Mouse (Mus musculus): ENCODE measurements at regions not wholly inside any gene's neighbourhood (a gene's known extent, or its start where the extent isn't known, plus 50 kb on each side); places are given as distances from the start of the nearest gene placed in this dataset.

- WGBS: 89% methylated on average over 19 of the region's 19 CpGs
- DNase-seq (ENCODE audit: low spot score): no peak
- Histone ChIP-seq H3K4me1 (replicated peaks; ENCODE audit: control insufficient read depth, insufficient read depth, low read length) (no peaks in the 10 kb centered on the region), H3K9ac (ENCODE audit: low read depth, low read length) (no peak overlapping the region), H3K36me3 (ENCODE audit: control insufficient read depth, insufficient read depth, low read length) (no peaks in the 10 kb centered on the region), H3K4me2 (replicated peaks; ENCODE audit: low read depth, low read length) (no peak overlapping the region), H3K27me3 (ENCODE audit: control insufficient read depth, insufficient read depth, low read length) (no peaks in the 10 kb centered on the region), H3K27ac (ENCODE audit: low read depth, low read length) (no peak overlapping the region), H3K9me3 (ENCODE audit: control insufficient read depth, low read length) (no peaks in the 10 kb centered on the region), H3K4me3 (ENCODE audit: low read depth, low read length) (no peak overlapping the region)
- no peak for ATAC-seq (ENCODE audit: low FRiP score)
Observed at GRCm38 (mm10) chr16:73835715-73836440, 575.7 kb downstream of the Robo2 start.

DNA sequence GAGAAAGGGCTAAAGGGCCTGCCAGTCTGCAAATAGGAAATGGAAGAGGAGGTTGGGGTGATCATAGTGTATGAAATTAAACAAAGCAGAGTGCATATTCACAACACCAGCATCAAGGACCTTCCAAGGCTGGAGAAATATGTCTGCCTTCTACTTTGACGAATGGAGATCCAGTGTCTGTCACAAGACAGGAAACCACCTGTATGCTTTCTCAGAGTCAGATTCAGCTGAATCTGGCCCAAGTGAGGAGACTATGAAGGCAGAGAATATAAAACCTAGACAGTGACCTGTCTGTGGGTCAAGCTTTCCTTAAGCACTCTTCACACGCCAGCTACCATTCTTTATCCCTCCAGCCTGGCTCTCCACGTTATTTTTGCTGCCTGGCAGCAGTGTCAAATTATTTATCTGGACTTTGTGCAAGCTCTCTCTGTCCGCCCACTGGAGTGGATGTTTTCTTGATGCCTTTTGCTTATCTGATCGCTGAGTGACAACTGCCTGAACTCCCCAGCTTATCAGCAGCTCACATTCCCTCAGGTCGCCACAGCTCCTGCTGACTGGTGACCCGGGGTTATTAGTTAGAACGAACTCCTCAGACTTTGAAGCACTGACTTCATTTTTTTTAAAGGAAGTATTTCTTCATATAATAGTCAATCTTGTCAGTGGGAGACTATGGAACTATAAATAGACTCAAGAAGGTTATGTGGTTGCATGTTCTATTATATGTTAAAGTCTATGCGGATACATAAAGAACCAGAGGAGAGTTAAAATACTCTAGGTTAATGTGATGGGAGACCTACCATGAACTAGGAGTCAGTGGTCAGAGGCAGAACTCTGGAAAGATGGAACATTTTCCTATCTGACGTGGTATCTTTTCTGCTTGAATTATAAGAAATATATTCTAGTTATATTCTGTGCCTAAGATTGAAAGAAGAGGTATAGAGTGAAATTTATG lies 590.0 kb downstream of the Robo2 start:
- ATAC-seq (ENCODE audit: low FRiP score) (no peak), DNase-seq (ENCODE audit: low spot score) (no peak)
- Histone ChIP-seq H3K27ac (ENCODE audit: low read depth, low read length) (no peak overlapping the region), H3K9ac (ENCODE audit: low read depth, low read length) (no peak overlapping the region), H3K4me2 (replicated peaks; ENCODE audit: low read depth, low read length) (no peak overlapping the region), H3K4me1 (replicated peaks; ENCODE audit: control insufficient read depth, insufficient read depth, low read length) (no peaks in the 10 kb centered on the region), H3K4me3 (ENCODE audit: low read depth, low read length) (no peak overlapping the region), H3K27me3 (ENCODE audit: control insufficient read depth, insufficient read depth, low read length) (no peaks in the 10 kb centered on the region), H3K36me3 (ENCODE audit: control insufficient read depth, insufficient read depth, low read length) (no peaks in the 10 kb centered on the region), H3K9me3 (ENCODE audit: control insufficient read depth, low read length) (no peaks in the 10 kb centered on the region)
- WGBS: 67% methylated on average over 10 of the region's 10 CpGs

DNA sequence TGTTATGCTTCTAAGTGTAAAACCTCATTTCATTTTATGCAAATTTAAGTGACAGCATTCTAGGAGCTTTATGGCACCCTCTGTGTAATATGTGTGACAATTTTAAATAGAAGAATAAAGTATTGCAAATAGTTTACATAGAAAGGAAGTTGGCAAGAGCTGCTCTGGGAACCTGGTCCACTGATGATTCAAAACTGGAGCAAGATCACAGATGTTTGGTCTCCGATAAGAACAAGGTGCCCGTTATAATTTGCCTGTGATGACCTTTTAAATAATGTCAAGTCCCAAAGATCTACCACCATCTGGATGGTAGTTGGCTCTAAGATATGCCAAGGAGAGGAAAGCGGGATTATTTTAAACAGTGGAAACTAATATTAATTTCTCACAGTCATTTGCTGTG lies 607.1 kb downstream of the Robo2 start:
- no peaks in the 10 kb centered on the region for H3K9me3 ChIP-seq (ENCODE audit: control insufficient read depth, low read length)
- 95% methylated on average over 3 of the region's 3 CpGs for WGBS
- ATAC-seq (ENCODE audit: low FRiP score): no peak
- H3K27ac ChIP-seq (ENCODE audit: low read depth, low read length): no peak overlapping the region
- DNase-seq (ENCODE audit: low spot score): no peak
- no peaks in the 10 kb centered on the region for H3K36me3 ChIP-seq (ENCODE audit: control insufficient read depth, insufficient read depth, low read length)
- H3K4me3 ChIP-seq (ENCODE audit: low read depth, low read length): no peak overlapping the region
- no peak overlapping the region for H3K4me2 ChIP-seq (replicated peaks; ENCODE audit: low read depth, low read length)
- H3K27me3 ChIP-seq (ENCODE audit: control insufficient read depth, insufficient read depth, low read length): no peaks in the 10 kb centered on the region
- H3K9ac ChIP-seq (ENCODE audit: low read depth, low read length): no peak overlapping the region
- no peaks in the 10 kb centered on the region for H3K4me1 ChIP-seq (replicated peaks; ENCODE audit: control insufficient read depth, insufficient read depth, low read length)

GRCm38 (mm10) chr16:73796528-73797171 lies 615.0 kb downstream of the Robo2 start:
- Histone ChIP-seq H3K27me3 (ENCODE audit: control insufficient read depth, insufficient read depth, low read length) (no peaks in the 10 kb centered on the region), H3K4me1 (replicated peaks; ENCODE audit: control insufficient read depth, insufficient read depth, low read length) (no peaks in the 10 kb centered on the region), H3K9ac (ENCODE audit: low read depth, low read length) (no peak overlapping the region), H3K36me3 (ENCODE audit: control insufficient read depth, insufficient read depth, low read length) (no peaks in the 10 kb centered on the region), H3K4me2 (replicated peaks; ENCODE audit: low read depth, low read length) (no peak overlapping the region), H3K9me3 (ENCODE audit: control insufficient read depth, low read length) (no peaks in the 10 kb centered on the region), H3K27ac (ENCODE audit: low read depth, low read length) (no peak overlapping the region), H3K4me3 (ENCODE audit: low read depth, low read length) (no peak overlapping the region)
- ATAC-seq (ENCODE audit: low FRiP score): no peak
- no peak for DNase-seq (ENCODE audit: low spot score)
- WGBS: 90% methylated on average over 6 of the region's 6 CpGs

GRCm38 (mm10) chr16:73785074-73785438 lies 626.6 kb downstream of the Robo2 start:
- WGBS: 76% methylated on average over 2 of the region's 2 CpGs
- no peaks in the 10 kb centered on the region for H3K9me3 ChIP-seq (ENCODE audit: control insufficient read depth, low read length)
- H3K4me2 ChIP-seq (replicated peaks; ENCODE audit: low read depth, low read length): no peak overlapping the region
- no peak for DNase-seq (ENCODE audit: low spot score)
- 0 out of 2 replicates have a peak overlapping the region, but pooled peaks have one; percentile 58 for H3K27ac ChIP-seq (ENCODE audit: low read depth, low read length)
- H3K27me3 ChIP-seq (ENCODE audit: control insufficient read depth, insufficient read depth, low read length): no peaks in the 10 kb centered on the region
- H3K36me3 ChIP-seq (ENCODE audit: control insufficient read depth, insufficient read depth, low read length): no peaks in the 10 kb centered on the region
- peak; percentile 83 for ATAC-seq (ENCODE audit: low FRiP score)
- H3K4me3 ChIP-seq (ENCODE audit: low read depth, low read length): no peak overlapping the region
- no peaks in the 10 kb centered on the region for H3K4me1 ChIP-seq (replicated peaks; ENCODE audit: control insufficient read depth, insufficient read depth, low read length)
- H3K9ac ChIP-seq (ENCODE audit: low read depth, low read length): no peak overlapping the region

DNA sequence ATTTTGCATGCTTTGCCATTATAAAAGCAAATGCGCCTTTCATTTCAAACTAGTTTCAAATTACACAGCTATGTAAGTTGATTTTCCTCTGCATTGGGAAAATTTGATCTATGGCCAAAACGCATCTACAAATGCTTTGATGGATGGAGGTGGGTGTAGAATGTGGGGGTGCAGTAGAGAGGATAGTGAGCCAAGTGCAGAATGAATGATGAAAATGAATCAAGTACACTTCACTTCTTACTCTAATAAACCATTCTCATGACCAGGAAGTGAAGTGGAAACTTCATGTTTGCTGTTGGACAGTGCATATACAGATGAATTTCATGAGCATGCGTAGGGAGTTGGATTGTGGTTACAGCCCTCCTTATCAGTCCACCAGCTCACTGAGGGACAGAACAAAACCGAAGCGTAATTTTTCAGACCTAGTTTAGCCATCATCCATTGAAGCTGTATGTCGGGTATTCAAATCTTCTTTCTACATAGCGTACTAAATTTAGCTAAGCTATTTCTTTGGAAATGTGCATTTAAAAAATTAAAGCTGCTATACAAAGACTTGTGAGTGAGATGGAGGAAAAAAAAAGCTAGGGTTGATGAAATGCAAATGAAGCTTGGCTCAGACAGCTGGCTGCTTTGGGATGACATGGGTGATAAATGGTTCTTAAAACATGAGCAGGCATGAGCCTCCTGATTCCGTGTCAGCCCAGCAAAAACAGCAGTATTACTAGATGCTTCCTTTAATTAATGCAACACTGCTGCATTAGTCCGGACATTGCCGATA lies 627.1 kb downstream of the Robo2 start:
- ATAC-seq (ENCODE audit: low FRiP score) (peak; percentile 93), DNase-seq (ENCODE audit: low spot score) (peak; percentile 42)

DNA sequence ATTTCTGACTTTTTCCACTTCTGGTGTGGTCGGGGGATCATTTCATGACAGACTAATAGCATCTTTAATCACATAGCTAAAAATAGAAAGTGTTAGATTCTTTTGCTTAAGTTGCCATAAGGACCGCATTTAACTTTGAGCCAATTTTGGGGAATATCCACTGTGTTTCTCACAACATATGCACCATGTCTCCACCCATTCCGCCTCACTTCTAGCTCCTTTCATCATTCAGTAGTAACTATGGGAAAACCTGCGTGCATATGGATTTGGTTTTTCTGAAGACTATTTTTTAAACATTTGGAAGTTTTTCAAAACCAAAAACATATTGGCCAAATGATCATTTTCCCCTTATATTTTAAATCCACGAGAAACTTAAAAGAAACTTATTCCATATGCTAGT lies 639.2 kb downstream of the Robo2 start:
- Histone ChIP-seq H3K4me1 (replicated peaks; ENCODE audit: control insufficient read depth, insufficient read depth, low read length) (no peaks in the 10 kb centered on the region), H3K9ac (ENCODE audit: low read depth, low read length) (no peak overlapping the region), H3K4me3 (ENCODE audit: low read depth, low read length) (no peak overlapping the region), H3K4me2 (replicated peaks; ENCODE audit: low read depth, low read length) (no peak overlapping the region), H3K36me3 (ENCODE audit: control insufficient read depth, insufficient read depth, low read length) (no peaks in the 10 kb centered on the region), H3K9me3 (ENCODE audit: control insufficient read depth, low read length) (no peaks in the 10 kb centered on the region), H3K27ac (ENCODE audit: low read depth, low read length) (no peak overlapping the region), H3K27me3 (ENCODE audit: control insufficient read depth, insufficient read depth, low read length) (no peaks in the 10 kb centered on the region)
- no peak for DNase-seq (ENCODE audit: low spot score)
- ATAC-seq (ENCODE audit: low FRiP score): no peak
- WGBS: 90% methylated on average over 5 of the region's 5 CpGs

More for the DNA sequence above, 627.1 kb downstream of the Robo2 start:
- Histone ChIP-seq H3K27ac (ENCODE audit: low read depth, low read length) (peak overlapping the region; percentile 58; the same call in 1 of the 2 replicates), H3K4me3 (ENCODE audit: low read depth, low read length) (no peak overlapping the region), H3K4me1 (replicated peaks; ENCODE audit: control insufficient read depth, insufficient read depth, low read length) (no peaks in the 10 kb centered on the region), H3K27me3 (ENCODE audit: control insufficient read depth, insufficient read depth, low read length) (no peaks in the 10 kb centered on the region), H3K9ac (ENCODE audit: low read depth, low read length) (no peak overlapping the region), H3K36me3 (ENCODE audit: control insufficient read depth, insufficient read depth, low read length) (no peaks in the 10 kb centered on the region), H3K4me2 (replicated peaks; ENCODE audit: low read depth, low read length) (no peak overlapping the region), H3K9me3 (ENCODE audit: control insufficient read depth, low read length) (no peaks in the 10 kb centered on the region)
- WGBS: 74% methylated on average over 10 of the region's 10 CpGs

- H3K4me2 ChIP-seq (replicated peaks; ENCODE audit: low read depth, low read length): no peak overlapping the region
- H3K27me3 ChIP-seq (ENCODE audit: control insufficient read depth, insufficient read depth, low read length): no peaks in the 10 kb centered on the region
- no peaks in the 10 kb centered on the region for H3K9me3 ChIP-seq (ENCODE audit: control insufficient read depth, low read length)
- H3K9ac ChIP-seq (ENCODE audit: low read depth, low read length): no peak overlapping the region
- 81% methylated on average over 5 of the region's 5 CpGs for WGBS
- no peaks in the 10 kb centered on the region for H3K36me3 ChIP-seq (ENCODE audit: control insufficient read depth, insufficient read depth, low read length)
- ATAC-seq (ENCODE audit: low FRiP score): no peak
- DNase-seq (ENCODE audit: low spot score): no peak
- no peak overlapping the region for H3K27ac ChIP-seq (ENCODE audit: low read depth, low read length)
- no peaks in the 10 kb centered on the region for H3K4me1 ChIP-seq (replicated peaks; ENCODE audit: control insufficient read depth, insufficient read depth, low read length)
- no peak overlapping the region for H3K4me3 ChIP-seq (ENCODE audit: low read depth, low read length)
Observed at GRCm38 (mm10) chr16:73770440-73770856, 641.2 kb downstream of the Robo2 start.
